Mouse (Mus musculus) G1E (cell line): Measurements from ENCODE around the gene Car14. TPM values are rescaled to one million over a fixed set of nuclear protein-coding genes. Genes with fewer than 3 reads are reported as not detected.
A peak's percentile ranks its signal among the peaks of the same experiment; 100 is the strongest.
"Not testable (repeated sequence)": the region's sequence is repeated elsewhere in the genome, so short reads cannot be mapped to it uniquely, and the experiment has no call there.

Experiments
- ATAC-seq: 2 replicates; pipeline ENCODE4 v1.8.0; 2016; ENCODE audit warnings: mild to moderate bottlenecking; ENCODE audit not compliant: insufficient number of reproducible peaks, poor library complexity, low FRiP score, severe bottlenecking; ENCODE audit errors: extremely low read depth
- DNase-seq: peaks from one replicate; pipeline ENCODE4 v3.0.0; 2012; ENCODE audit warnings: low spot score
- H3K27me3 ChIP-seq: 2 replicates; pipeline ENCODE4 v1.6.1; 2012; ENCODE audit warnings: mild to moderate bottlenecking, low read length, inconsistent platforms; ENCODE audit not compliant: insufficient read depth
- H3K36me3 ChIP-seq: replicated peaks from 2 replicates; pipeline ENCODE3; 2012; ENCODE audit warnings: mild to moderate bottlenecking, inconsistent platforms
- H3K4me1 ChIP-seq: 2 replicates; pipeline ENCODE4 v1.6.1; 2012; ENCODE audit warnings: low read depth, low read length, inconsistent platforms, mixed read lengths; ENCODE audit not compliant: insufficient read depth
- H3K4me3 ChIP-seq: 2 replicates; pipeline ENCODE4 v1.5.1; 2012; ENCODE audit warnings: low read depth, mild to moderate bottlenecking, inconsistent platforms, low read length, moderate library complexity, mixed read lengths
- H3K9me3 ChIP-seq: replicated peaks from 2 replicates; pipeline ENCODE4 v1.6.1; 2012; ENCODE audit warnings: inconsistent platforms
- CTCF ChIP-seq: IDR thresholded peaks from 2 replicates; pipeline ENCODE4 v1.5.1; 2012; ENCODE audit warnings: low read depth, low read length, inconsistent platforms, mixed read lengths
- GATA1 ChIP-seq: IDR thresholded peaks from 2 replicates; pipeline ENCODE4 v1.6.1; 2012; ENCODE audit warnings: borderline replicate concordance, low read length, inconsistent platforms, mixed read lengths
- GATA2 ChIP-seq: IDR thresholded peaks from 2 replicates; pipeline ENCODE4 v1.6.1; 2012; ENCODE audit warnings: low read depth, low read length, inconsistent platforms, borderline replicate concordance
- POLR2AphosphoS5 ChIP-seq: IDR thresholded peaks from 2 replicates; pipeline ENCODE4 v1.6.1; 2012; ENCODE audit warnings: low read depth, low read length, inconsistent platforms; ENCODE audit not compliant: insufficient replicate concordance
- TAL1 ChIP-seq: conservative IDR thresholded peaks from 2 replicates; pipeline ENCODE4 v1.6.1; 2012; ENCODE audit warnings: low read depth, low read length, inconsistent platforms, mixed read lengths
- polyA plus RNA-seq: library from polyadenylated mRNA; stranded (reverse); fragments of >175 nt; gene quantifications from 2 replicates; pipeline ENCODE4 v1.2.3, GENCODE M21; 2012
- total RNA-seq, 2 experiments: library from RNA; stranded (forward) in 1 of 2; stranded (reverse) in 1 of 2; fragments of 200-1000 nt in 1 of 2; fragments of >200 nt in 1 of 2; fragmentation: Nextera tagmentation in 1 of 2; gene quantifications; 2 replicates each; pipeline ENCODE4 v1.2.3; 2014 to 2017

Car14 gene
- total and polyA plus RNA-seq, 3 experiments = 0.11 TPM; not detected in 2

DNA sequence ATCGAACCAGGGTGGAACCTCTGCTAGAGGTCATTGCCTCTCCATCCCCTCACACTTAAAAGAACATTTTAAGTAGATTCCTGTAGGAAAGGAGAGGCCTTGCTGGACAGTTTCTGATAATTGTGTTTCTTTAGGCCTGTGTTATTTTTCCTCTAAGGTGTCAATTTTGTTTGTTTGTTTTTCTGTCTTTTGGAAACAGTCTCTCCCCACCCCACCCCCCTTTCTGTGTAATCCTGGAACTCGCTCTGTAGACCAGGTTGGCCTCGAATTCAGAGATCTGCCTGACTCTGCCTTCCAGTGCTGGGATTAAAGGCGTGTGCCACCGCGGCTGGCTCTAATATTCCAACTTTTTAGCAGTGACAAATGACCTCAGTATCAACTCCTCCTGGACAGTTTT is 23.8 kb upstream of the Car14 start:
- no peak for TF ChIP-seq GATA1
- no peak for TF ChIP-seq TAL1
- TF ChIP-seq CTCF = no peak
- no peak for TF ChIP-seq POLR2AphosphoS5
- TF ChIP-seq GATA2 = no peak
- ATAC-seq (no peak), DNase-seq (no peak)
- no peaks in the 10 kb centered on the region for H3K27me3 ChIP-seq
- H3K4me1 ChIP-seq = peaks cover 38% of the 10 kb centered on the region
- H3K9me3 ChIP-seq = no peaks in the 10 kb centered on the region
- H3K4me3 ChIP-seq = peak overlapping the region; percentile 90
- H3K36me3 ChIP-seq = peaks cover 13% of the 10 kb centered on the region

- Histone ChIP-seq H3K36me3 (no peaks in the 10 kb centered on the region), H3K9me3 (no peaks in the 10 kb centered on the region), H3K4me3 (no peak overlapping the region), H3K27me3 (peaks cover 12% of the 10 kb centered on the region), H3K4me1 (peaks cover 21% of the 10 kb centered on the region)
- ATAC-seq = no peak
- TF ChIP-seq TAL1 = no peak
- no peak for TF ChIP-seq GATA1
- no peak for TF ChIP-seq CTCF
- DNase-seq = no peak
Observed at GRCm38 (mm10) chr3:95925087-95925486, 20.6 kb upstream of the Car14 start.

GRCm38 (mm10) chr3:95924185-95924584 is 19.7 kb upstream of the Car14 start:
- DNase-seq (no peak), ATAC-seq (no peak)
- TF ChIP-seq POLR2AphosphoS5 (no peak), TAL1 (no peak), GATA2 (no peak), CTCF (no peak), GATA1 (no peak)
- no peaks in the 10 kb centered on the region for H3K36me3 ChIP-seq
- no peaks in the 10 kb centered on the region for H3K9me3 ChIP-seq
- H3K27me3 ChIP-seq = peaks cover 13% of the 10 kb centered on the region
- peaks cover 21% of the 10 kb centered on the region for H3K4me1 ChIP-seq
- no peak overlapping the region for H3K4me3 ChIP-seq

DNA sequence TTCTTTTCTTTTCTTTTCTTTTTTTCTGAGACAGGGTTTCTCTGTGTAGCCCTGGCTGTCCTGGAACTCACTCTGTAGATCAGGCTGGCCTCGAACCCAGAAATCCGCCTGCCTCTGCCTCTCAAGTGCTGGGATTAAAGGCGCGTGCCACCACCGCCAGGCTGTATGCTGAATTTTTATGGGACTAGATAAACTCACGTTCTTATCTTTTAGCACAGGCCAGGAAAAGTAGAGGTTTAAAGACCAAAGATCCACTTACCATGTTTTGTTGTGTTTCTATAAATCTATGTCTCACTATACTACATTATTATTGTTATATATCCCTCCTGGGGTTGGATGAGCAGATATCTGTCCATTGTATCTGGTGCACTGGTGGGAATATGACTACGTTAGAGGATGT is 18.9 kb upstream of the Car14 start:
- peaks cover 14% of the 10 kb centered on the region for H3K27me3 ChIP-seq
- H3K9me3 ChIP-seq, DNase-seq, ATAC-seq, H3K4me3 ChIP-seq, H3K36me3 ChIP-seq: not testable (repeated sequence)
- peaks cover 18% of the 10 kb centered on the region for H3K4me1 ChIP-seq

DNA sequence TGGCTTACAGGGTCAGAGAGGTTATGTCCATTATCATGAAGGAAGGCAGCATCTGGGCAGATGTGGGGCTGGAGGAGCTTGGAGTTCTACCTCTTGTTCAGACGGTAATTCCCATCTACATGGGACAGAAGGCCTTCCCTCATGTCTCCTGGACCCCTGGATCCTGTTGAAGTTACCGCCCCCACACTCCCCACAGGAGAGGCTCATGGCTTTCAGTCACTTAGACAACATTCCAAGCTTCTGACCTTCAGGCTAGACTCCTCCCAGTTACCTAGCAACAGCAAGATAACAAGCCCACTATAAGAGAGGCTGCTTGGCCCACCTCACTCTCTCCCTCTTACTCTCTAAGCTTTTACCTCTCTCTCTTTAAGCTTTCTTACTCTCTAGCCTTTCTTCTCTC is 16.0 kb upstream of the Car14 start:
- DNase-seq, H3K4me3 ChIP-seq, H3K36me3 ChIP-seq, H3K9me3 ChIP-seq, ATAC-seq: not testable (repeated sequence)
- peaks cover 22% of the 10 kb centered on the region for H3K27me3 ChIP-seq
- H3K4me1 ChIP-seq = peaks cover 16% of the 10 kb centered on the region

DNA sequence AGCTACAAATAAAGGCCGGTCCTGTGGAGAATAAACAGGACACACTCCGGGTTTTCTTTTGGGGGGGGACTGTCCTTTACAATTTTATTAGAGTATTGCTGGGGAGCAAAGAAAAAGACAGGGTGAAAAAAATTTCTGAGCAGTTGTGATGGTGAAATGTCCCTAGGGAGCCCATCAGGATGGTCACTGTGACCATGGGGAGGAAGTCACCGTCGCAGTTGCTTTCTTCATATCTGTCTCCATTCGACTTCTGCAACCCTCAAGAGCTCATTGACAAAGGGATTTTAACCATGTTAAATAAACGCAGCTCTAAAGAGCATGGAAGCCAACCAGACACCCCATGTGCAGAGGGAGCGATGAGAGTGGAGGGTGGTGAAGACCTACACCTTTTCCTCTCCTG is 12.3 kb upstream of the Car14 start:
- H3K4me1 ChIP-seq = peaks cover 18% of the 10 kb centered on the region
- no peak for TF ChIP-seq GATA2
- no peak for TF ChIP-seq POLR2AphosphoS5
- ATAC-seq (no peak), DNase-seq (no peak)
- no peaks in the 10 kb centered on the region for H3K36me3 ChIP-seq
- H3K9me3 ChIP-seq = no peaks in the 10 kb centered on the region
- no peak overlapping the region for H3K4me3 ChIP-seq
- peaks cover 19% of the 10 kb centered on the region for H3K27me3 ChIP-seq

- ATAC-seq = no peak
- H3K9me3 ChIP-seq = no peaks in the 10 kb centered on the region
- H3K36me3 ChIP-seq = no peaks in the 10 kb centered on the region
- TF ChIP-seq CTCF (no peak), TAL1 (no peak), GATA2 (no peak), POLR2AphosphoS5 (no peak), GATA1 (no peak)
- peaks cover 17% of the 10 kb centered on the region for H3K27me3 ChIP-seq
- DNase-seq = no peak
- H3K4me3 ChIP-seq = no peak overlapping the region
- H3K4me1 ChIP-seq = peaks cover 17% of the 10 kb centered on the region
Observed at GRCm38 (mm10) chr3:95914706-95915105, 10.2 kb upstream of the Car14 start.
